Mouse (Mus musculus) testis, adult 2 months (tissue): ENCODE results near the gene Tmem208.

ENCODE experiments used
- CTCF ChIP-seq: fragments of 200-500 bp; IDR thresholded peaks from 2 replicates; pipeline ENCODE4 v1.5.1; 2012; ENCODE audit warnings: low read depth, mild to moderate bottlenecking, inconsistent platforms, low read length, moderate library complexity; ENCODE audit not compliant: control insufficient read depth, insufficient read depth, insufficient replicate concordance
- POLR2A ChIP-seq: fragments of 200-500 bp; IDR thresholded peaks from 2 replicates; pipeline ENCODE4 v1.6.1; 2012; ENCODE audit warnings: low read depth, mild to moderate bottlenecking, inconsistent platforms, low read length, moderate library complexity; ENCODE audit not compliant: control insufficient read depth

- TF ChIP-seq POLR2A (no peak), CTCF (no peak)
These were observed 46.9 kb downstream of the Tmem208 start, which contains the start of gene Plekhg4 for GRCm38 (mm10) chr8:105373032-105373431.
